Mouse (Mus musculus) CH12.LX (cell line): ENCODE data around the gene Ncoa3.

Experiments
- CTCF ChIP-seq, 2 experiments: IDR thresholded peaks in 1 of 2; conservative IDR thresholded peaks in 1 of 2; 2 replicates each; pipeline ENCODE4 v1.5.1; 2011 to 2012; ENCODE audit warnings: low read depth in 2 of 2, low read length in 2 of 2, improper control_type of control experiment in 1 of 2, inconsistent platforms in 1 of 2, mild to moderate bottlenecking in 1 of 2, moderate library complexity in 1 of 2
- E2F4 ChIP-seq: IDR thresholded peaks from 2 replicates; pipeline ENCODE4 v1.6.1; 2011; ENCODE audit warnings: low read depth, low read length, improper control_type of control experiment; ENCODE audit not compliant: insufficient replicate concordance
- KAT2A ChIP-seq: IDR thresholded peaks from 2 replicates; pipeline ENCODE4 v1.6.1; 2012; ENCODE audit warnings: low read length, improper control_type of control experiment, inconsistent platforms; ENCODE audit not compliant: insufficient replicate concordance
- MAFK ChIP-seq: IDR thresholded peaks from 2 replicates; pipeline ENCODE4 v1.6.1; 2011; ENCODE audit warnings: low read length, improper control_type of control experiment; ENCODE audit not compliant: insufficient replicate concordance
- NRF1 ChIP-seq: IDR thresholded peaks from 2 replicates; pipeline ENCODE4 v1.6.1; 2014; ENCODE audit warnings: low read depth, mild to moderate bottlenecking, inconsistent platforms, low read length, improper control_type of control experiment, moderate library complexity
- POLR2A ChIP-seq: IDR thresholded peaks from 2 replicates; pipeline ENCODE4 v1.6.1; 2011; ENCODE audit warnings: low read depth, mild to moderate bottlenecking, improper control_type of control experiment, low read length
- TCF12 ChIP-seq: IDR thresholded peaks from 2 replicates; pipeline ENCODE4 v1.6.1; 2014; ENCODE audit warnings: low read depth, mild to moderate bottlenecking, inconsistent platforms, low read length, improper control_type of control experiment
- USF1 ChIP-seq: IDR thresholded peaks from 2 replicates; pipeline ENCODE4 v1.6.1; 2014; ENCODE audit warnings: low read depth, mild to moderate bottlenecking, inconsistent platforms, low read length, improper control_type of control experiment
- ZC3H11A ChIP-seq: IDR thresholded peaks from 2 replicates; pipeline ENCODE4 v1.6.1; 2012; ENCODE audit warnings: low read depth, mild to moderate bottlenecking, inconsistent platforms, low read length, improper control_type of control experiment
- ZKSCAN1 ChIP-seq: IDR thresholded peaks from 2 replicates; pipeline ENCODE4 v1.6.1; 2012; ENCODE audit warnings: low read depth, inconsistent platforms, low read length, improper control_type of control experiment, borderline replicate concordance

- TF ChIP-seq ZKSCAN1, result no peak
- no peak for TF ChIP-seq USF1
- TF ChIP-seq CTCF (conservative IDR thresholded peaks at IDR 0.05 in 1 of 2, IDR thresholded peaks at IDR 0.05 in 1 of 2; ENCODE audit: low read depth in 2 of 2, low read length in 2 of 2), result no peak
- no peak for TF ChIP-seq NRF1
- no peak for TF ChIP-seq MAFK
- no peak for TF ChIP-seq ZC3H11A
- TF ChIP-seq E2F4, result no peak
- no peak for TF ChIP-seq TCF12
- no peak for TF ChIP-seq POLR2A
- no peak for TF ChIP-seq KAT2A
Observed at GRCm38 (mm10) chr2:166021642-166022041, 29.2 kb downstream of the Ncoa3 start.
